Mouse (Mus musculus) E14TG2a.4 (cell line): ENCODE measurements around the gene Ifnar2.
A peak's percentile ranks its signal among the peaks of the same experiment; 100 is the strongest.

ENCODE experiments used
- H3K27me3 ChIP-seq: 2 replicates; pipeline ENCODE4 v1.6.1; 2014; ENCODE audit warnings: low read length, control low read depth; ENCODE audit not compliant: insufficient read depth
- H3K36me3 ChIP-seq: 2 replicates; pipeline ENCODE4 v1.6.1; 2014; ENCODE audit warnings: low read length, control low read depth; ENCODE audit not compliant: insufficient read depth
- H3K4me1 ChIP-seq: replicated peaks from 2 replicates; pipeline ENCODE4 v1.6.1; 2014; ENCODE audit warnings: low read depth, low read length, control low read depth
- H3K4me3 ChIP-seq: replicated peaks from 2 replicates; pipeline ENCODE4 v1.5.1; 2014; ENCODE audit warnings: mild to moderate bottlenecking, low read length
- H3K9me3 ChIP-seq: 2 replicates; pipeline ENCODE4 v1.6.1; 2014; ENCODE audit warnings: low read length, control low read depth
- CTCF ChIP-seq: conservative IDR thresholded peaks from 2 replicates; pipeline ENCODE4 v1.5.1; 2014; ENCODE audit warnings: low read length
- NANOG ChIP-seq: IDR thresholded peaks from 2 replicates; pipeline ENCODE4 v1.6.1; 2014; ENCODE audit warnings: borderline replicate concordance, low read length, mixed read lengths
- POU5F1 ChIP-seq: IDR thresholded peaks from 2 replicates; pipeline ENCODE4 v1.6.1; 2014; ENCODE audit warnings: low read length, borderline replicate concordance

Gene Ifnar2

GRCm38 (mm10) chr16:91362616-91363272 is 9.8 kb upstream of the Ifnar2 start:
- Histone ChIP-seq H3K4me3 (no peak overlapping the region), H3K36me3 (no peaks in the 10 kb centered on the region), H3K9me3 (no peaks in the 10 kb centered on the region), H3K4me1 (no peaks in the 10 kb centered on the region), H3K27me3 (peaks cover 6% of the 10 kb centered on the region; the same call in 1 of the 2 replicates)
- TF ChIP-seq NANOG (no peak), CTCF (no peak), POU5F1 (no peak)

GRCm38 (mm10) chr16:91363483-91363882 is 9.1 kb upstream of the Ifnar2 start:
- Histone ChIP-seq H3K4me1 (no peaks in the 10 kb centered on the region), H3K9me3 (no peaks in the 10 kb centered on the region; the same call in 1 of the 2 replicates), H3K27me3 (peaks cover 9% of the 10 kb centered on the region; the same call in 1 of the 2 replicates), H3K36me3 (no peaks in the 10 kb centered on the region), H3K4me3 (no peak overlapping the region)
- TF ChIP-seq POU5F1, result no peak
- TF ChIP-seq CTCF, result no peak
- TF ChIP-seq NANOG, result no peak

GRCm38 (mm10) chr16:91366567-91366966 is 6.0 kb upstream of the Ifnar2 start:
- H3K9me3 ChIP-seq, result no peaks in the 10 kb centered on the region; the same call in 1 of the 2 replicates
- no peak overlapping the region for H3K4me3 ChIP-seq
- no peaks in the 10 kb centered on the region for H3K4me1 ChIP-seq
- TF ChIP-seq POU5F1, result no peak
- TF ChIP-seq NANOG, result no peak
- TF ChIP-seq CTCF, result no peak
- no peaks in the 10 kb centered on the region for H3K36me3 ChIP-seq
- H3K27me3 ChIP-seq, result peaks cover 12% of the 10 kb centered on the region; the same call in 1 of the 2 replicates

- Histone ChIP-seq H3K4me3 (no peak overlapping the region), H3K9me3 (no peaks in the 10 kb centered on the region; the same call in 1 of the 2 replicates), H3K36me3 (no peaks in the 10 kb centered on the region), H3K4me1 (no peaks in the 10 kb centered on the region; the same call in 1 of the 2 replicates), H3K27me3 (peaks cover 12% of the 10 kb centered on the region; the same call in 1 of the 2 replicates)
- TF ChIP-seq NANOG, result no peak
- no peak for TF ChIP-seq POU5F1
- no peak for TF ChIP-seq CTCF
These were observed 5.5 kb upstream of the Ifnar2 start for GRCm38 (mm10) chr16:91367066-91367465.

- TF ChIP-seq CTCF (no peak), NANOG (no peak), POU5F1 (no peak)
These were observed 1.1 kb downstream of the Ifnar2 start for GRCm38 (mm10) chr16:91373473-91374252.

GRCm38 (mm10) chr16:91374253-91374634 is 1.7 kb downstream of the Ifnar2 start:
- Histone ChIP-seq H3K36me3 (no peaks in the 10 kb centered on the region), H3K4me1 (peaks cover 45% of the 10 kb centered on the region), H3K4me3 (no peak overlapping the region), H3K27me3 (peaks cover 5% of the 10 kb centered on the region; the same call in 1 of the 2 replicates), H3K9me3 (no peaks in the 10 kb centered on the region)
- TF ChIP-seq POU5F1 (no peak), NANOG (no peak), CTCF (no peak)

More at GRCm38 (mm10) chr16:91373473-91374252, 1.1 kb downstream of the Ifnar2 start:
- peak overlapping the region; percentile 98 for H3K4me3 ChIP-seq
- peaks cover 5% of the 10 kb centered on the region; the same call in 1 of the 2 replicates for H3K27me3 ChIP-seq
- H3K4me1 ChIP-seq, result peaks cover 40% of the 10 kb centered on the region
- H3K9me3 ChIP-seq, result no peaks in the 10 kb centered on the region
- H3K36me3 ChIP-seq, result no peaks in the 10 kb centered on the region

- Histone ChIP-seq H3K4me1 (peaks cover 66% of the 10 kb centered on the region), H3K27me3 (peaks cover 2% of the 10 kb centered on the region; the same call in 1 of the 2 replicates), H3K36me3 (no peaks in the 10 kb centered on the region), H3K4me3 (no peak overlapping the region), H3K9me3 (no peaks in the 10 kb centered on the region)
- no peak for TF ChIP-seq POU5F1
- TF ChIP-seq NANOG, result no peak
- TF ChIP-seq CTCF, result no peak
These were observed 4.1 kb downstream of the Ifnar2 start for GRCm38 (mm10) chr16:91376701-91377100.

- Histone ChIP-seq H3K27me3 (peaks cover 2% of the 10 kb centered on the region; the same call in 1 of the 2 replicates), H3K9me3 (no peaks in the 10 kb centered on the region), H3K4me1 (peaks cover 78% of the 10 kb centered on the region), H3K36me3 (no peaks in the 10 kb centered on the region), H3K4me3 (peak overlapping the region; percentile 17; the same call in 1 of the 2 replicates)
- TF ChIP-seq NANOG, result no peak
- TF ChIP-seq POU5F1, result no peak
- TF ChIP-seq CTCF, result no peak
These were observed 5.9 kb downstream of the Ifnar2 start for GRCm38 (mm10) chr16:91378431-91378986.
